Mouse (Mus musculus) heart, adult 18-20 months (tissue): ENCODE measurements around the gene Dtnb. TPM values are rescaled to one million over a fixed set of nuclear protein-coding genes. Genes with fewer than 3 reads are reported as not detected.
"Not testable (repeated sequence)": the region's sequence is repeated elsewhere in the genome, so short reads cannot be mapped to it uniquely, and the experiment has no call there.

Source experiments
- DNase-seq, 2 experiments: peaks; one replicate each; pipeline ENCODE4 v3.0.0; 2021 to 2022; ENCODE audit warnings: mixed read lengths in 1 of 2
- total RNA-seq, 2 experiments: library from RNA; stranded (reverse); gene quantifications; 2 replicates each; pipeline ENCODE4 v1.2.3; 2021

Dtnb gene
- total RNA-seq, 2 experiments from 2014 or later, result 7.9 to 9.1 TPM

DNA sequence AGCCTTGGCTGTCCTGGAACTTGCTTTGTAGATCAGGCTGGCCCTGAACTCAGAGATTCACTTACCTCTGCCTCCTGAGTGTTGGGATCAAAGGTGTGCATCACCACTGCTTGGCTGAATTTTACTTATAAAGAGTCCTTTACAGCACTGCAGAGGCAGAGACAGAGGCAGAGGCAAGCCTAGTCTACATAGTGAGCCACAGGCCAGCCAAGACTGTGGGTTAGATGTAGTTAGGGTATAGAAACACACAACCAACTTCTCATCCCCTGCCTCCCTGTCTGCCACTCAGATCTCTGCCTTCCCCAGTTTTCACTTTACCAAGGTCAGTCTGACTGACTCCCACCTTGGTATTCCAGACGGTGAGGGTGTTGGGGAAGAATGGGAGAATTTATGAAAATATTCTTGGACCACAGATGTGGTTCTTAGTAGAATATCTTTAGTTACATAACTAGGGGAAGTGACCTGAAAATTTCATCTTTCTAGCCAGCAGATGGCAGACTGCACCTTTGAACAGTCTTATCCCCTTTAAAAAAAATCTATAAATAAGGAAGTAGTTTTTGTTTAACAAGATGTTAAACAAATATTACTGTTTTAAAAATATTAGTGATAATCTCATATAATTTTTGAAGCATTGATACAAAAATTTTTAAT, 88.9 kb downstream of the Dtnb start:
- DNase-seq, result peak; percentile 21 to 35

DNA sequence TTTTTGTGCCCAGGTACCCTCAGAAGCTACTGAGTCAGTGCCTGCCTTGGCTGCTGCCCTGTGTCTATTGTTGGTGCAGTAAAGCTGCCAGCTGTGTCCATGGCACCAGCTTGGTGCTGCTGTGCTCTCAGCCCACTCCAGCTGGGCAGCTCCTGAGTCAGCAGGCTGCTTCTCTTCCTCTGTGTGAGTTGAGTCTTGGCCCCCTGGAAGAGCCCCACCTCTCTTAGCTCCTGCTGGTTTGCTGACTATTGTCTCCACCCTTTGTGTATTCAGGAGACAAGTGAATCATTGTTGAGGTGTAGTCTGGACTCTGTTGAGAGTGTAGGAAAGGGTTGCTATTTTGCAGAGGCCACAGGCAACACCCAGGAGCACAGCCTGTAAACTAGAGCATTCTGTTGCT, 90.5 kb downstream of the Dtnb start:
- DNase-seq, result peak; percentile 20 to 45

DNA sequence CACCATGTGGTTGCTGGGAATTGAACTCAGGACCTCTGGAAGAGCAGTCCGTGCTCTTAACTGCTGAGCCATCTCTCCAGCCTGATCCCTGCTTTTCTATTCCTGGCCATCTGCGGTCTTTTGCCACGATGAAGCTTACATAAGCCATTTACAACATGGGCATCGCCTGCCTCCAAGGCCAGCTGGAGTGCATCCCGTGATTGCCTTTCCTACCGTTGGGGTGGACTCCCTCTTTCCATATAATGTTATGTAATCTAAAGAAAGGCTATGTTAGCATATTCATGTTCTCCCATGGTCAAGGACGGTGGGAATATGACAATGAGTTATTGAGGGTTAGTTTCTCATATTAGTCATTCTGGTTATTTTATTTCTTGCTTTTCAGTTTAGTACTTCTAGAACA, 91.2 kb downstream of the Dtnb start:
- DNase-seq, result no peak

DNA sequence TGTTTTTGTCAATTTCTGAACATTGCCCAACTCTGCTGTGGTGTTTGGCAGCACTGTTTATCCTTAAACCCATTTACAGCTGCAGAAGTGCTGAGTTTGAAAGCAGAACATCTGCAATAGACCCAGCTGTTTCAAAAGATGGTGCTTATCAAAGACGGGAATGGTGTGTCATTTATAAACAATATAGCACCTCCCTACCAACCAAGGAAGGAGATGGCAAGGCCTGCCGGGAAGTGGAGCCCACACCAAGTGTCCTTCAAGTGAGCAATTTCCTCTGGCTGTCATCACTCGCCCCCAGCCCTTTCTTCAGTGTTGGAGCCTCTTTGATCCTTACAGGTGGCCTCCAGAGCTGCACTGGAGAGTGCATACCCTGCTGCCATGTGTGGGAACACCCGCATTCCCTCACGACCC, 97.8 kb downstream of the Dtnb start:
- DNase-seq, result peak in 1 of 2 experiments; percentile 11

DNA sequence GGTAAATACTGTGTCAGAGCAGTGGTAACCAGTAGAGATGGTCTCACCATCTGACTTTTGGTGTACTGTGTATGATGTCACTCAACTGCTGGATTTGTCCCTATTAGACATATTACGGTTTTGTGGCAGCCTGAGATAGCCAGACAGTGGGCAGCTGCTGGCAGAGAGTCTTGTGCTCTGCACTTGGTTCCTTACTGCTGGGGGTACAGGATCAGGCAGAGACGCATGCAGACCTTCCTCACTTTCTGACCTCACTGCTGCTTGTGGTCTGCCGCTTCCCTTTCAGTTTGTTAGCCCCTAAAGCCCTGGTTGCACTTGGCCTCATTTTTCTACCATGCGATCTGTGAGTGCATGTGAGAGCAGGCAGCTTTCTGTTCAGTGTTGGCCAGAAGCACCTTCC, 98.9 kb downstream of the Dtnb start:
- no peak for DNase-seq

DNA sequence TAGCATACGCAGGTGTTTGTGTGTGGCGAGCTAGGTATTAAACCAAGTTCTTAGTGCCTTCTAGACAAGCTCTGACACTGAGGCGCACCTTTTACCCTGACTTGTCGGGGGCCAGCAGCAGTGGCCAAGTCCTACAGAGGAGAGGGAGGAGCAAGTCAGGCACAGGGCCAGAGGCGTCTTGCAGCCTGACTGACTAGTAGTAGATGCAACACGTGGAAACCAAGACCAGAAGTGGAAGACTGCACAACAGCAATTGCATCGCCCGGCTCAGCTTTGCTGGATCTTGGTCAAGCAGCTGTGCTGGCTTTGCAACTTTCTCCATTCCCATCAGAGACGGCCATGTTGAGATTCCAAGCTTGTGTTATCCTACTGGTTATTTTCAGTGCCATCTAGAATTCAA, 100.6 kb downstream of the Dtnb start:
- DNase-seq, result no peak

DNA sequence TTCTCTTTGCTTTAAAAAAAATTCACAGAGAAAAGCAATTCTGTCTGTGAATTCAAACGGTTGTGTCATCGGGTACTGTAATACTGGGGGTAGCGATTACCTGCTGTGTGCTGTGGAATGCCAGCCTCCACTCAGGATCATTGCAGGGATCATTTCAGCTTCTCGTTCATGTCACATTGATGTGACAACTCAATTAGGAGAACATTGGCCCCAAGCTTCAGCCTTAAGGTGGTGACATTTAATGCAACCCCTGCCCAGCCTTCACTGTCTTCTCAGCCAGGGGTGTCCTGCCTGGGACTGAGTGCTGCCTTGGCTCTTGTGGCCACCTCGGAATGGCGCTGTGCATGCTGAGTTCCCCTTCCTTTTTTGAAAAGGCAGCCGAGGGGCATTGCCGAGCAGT, 101.7 kb downstream of the Dtnb start:
- no peak for DNase-seq

DNA sequence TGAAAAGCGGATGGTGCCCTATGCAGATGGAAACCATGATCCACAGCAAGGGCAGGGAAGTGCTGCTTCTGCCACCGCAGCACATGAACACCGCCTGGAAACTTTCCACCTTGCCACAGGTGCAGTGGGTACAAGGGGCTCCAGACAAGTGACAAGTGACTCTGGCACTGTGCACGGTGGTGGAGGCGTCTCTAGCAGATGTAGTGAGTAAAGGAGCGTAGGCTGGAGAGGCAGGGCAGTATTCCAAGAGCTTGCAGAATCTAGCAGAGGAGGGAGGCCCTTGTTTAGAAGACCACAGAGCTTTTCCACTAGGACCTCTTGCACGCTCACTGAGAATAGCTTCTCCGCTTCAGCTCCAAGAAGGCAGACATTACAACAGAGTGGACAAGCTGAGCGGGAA, 102.7 kb downstream of the Dtnb start:
- no peak for DNase-seq

DNA sequence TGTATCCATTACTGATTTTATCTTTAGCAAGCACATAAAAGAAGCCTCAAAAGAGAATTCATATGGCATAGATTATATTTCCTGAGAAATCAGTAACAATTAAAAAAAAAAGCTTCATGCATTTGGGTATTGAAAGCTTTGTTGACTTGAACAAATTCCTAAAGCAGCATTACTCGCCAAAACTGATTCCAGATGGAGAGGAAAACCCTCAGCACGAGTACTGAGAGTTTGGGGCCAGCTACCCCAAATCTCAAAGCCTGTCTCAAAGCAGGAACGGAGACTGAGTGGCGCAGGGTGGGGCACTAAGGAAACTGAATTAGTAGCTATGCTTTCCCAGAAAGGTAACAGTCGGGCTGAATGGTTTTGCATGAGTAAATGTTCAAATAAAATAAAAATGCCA, 108.5 kb downstream of the Dtnb start:
- DNase-seq, result no peak

DNA sequence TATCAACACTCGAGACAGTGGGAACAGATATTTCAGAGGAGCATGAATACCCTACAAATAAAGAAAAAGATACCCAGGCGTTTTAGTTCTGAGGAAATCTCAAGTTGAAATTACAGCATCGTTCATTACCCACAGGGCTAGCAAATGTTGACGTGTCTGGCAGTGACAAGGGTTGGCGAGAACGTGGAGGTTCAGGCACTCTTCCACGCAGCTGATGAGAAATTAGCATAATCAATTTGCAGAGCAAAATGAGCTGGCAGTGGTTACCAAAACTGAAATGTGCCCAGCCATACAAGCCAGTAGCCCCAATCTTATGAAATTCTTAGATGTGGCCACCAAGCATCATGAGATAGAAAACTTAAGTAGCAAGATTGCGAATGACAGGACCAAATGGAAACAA, 110.9 kb downstream of the Dtnb start:
- no peak for DNase-seq

DNA sequence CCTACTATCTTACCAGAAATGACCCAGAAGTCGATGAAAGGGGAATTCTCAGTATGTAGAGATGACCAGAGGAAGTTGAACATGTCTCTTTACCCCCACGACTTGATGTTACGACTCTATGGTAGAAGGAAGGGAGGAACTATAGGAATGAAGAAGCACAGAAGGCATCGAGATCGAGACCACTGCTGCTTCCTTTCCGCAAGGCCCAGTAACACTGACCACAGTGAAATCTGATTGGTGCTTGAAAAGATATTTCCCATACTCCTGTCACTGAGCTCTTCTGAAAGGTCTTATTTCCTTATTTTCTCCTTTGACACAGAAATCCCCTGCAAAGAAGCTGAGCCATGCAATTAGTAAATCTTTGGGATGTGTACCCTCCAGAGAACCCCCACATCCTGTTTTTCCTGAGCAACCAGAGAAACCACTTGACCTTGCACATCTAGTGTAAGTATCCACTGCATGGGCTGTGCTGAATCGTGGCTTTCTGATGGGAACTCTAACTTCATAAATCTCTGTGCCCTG, 114.3 kb downstream of the Dtnb start:
- DNase-seq, result peak in 1 of 2 experiments; percentile 30

DNA sequence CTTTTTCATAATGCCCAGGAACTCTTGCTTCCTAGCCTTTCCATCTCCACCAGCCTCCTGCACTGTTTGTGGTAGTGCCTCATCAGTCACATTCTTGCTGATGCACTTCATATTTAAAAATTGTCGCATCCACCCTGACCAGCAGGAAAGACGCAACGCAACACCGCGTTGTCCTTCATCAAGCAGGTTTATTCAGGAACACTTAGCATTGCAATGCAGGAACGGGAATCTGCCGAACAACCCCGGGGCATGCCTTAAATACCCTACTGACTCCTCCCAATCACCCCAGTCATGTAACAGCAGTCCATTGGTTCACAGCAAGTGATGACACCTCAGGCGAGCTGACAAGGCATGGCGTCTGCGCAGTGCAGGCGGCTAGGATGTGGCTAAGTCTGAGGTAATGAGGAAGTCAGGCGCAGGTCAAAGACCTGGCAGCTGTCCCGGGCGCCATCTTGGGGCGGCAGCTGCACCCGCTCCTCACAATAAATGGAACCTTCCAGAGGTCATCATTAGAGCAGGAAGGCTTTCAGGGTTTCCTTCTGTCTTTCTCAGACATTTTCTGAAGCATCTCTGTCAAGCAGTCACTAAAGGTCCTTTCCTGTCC, 118.8 kb downstream of the Dtnb start:
- not testable (repeated sequence) for DNase-seq

DNA sequence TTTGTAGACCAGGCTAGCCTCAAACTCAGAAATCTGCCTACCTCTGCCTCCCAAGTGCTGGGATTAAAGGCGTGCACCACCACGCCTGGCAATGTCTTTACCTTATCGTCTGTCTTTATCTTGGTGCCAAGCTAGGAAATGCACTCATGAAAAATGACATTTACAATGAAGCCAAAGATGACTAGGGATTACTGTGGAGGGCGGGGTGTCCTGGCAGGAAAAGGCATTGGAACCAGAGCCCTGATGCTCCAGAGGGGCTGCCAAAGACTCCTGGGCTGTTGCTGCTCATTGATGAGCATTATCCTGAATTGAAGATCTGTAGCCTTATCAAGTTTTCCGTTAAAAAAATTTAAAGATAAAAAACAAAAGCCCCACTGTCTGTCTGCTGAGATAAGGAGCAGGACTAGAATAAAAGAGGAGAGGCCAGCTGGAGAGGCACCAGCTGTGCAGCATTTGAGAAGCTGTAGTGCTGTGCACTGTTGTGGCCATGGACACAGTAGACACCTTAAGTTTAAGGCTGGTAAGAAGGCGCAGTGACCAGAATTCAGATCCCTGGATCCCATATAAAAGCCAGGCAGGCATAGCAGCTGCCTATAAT, 120.7 kb downstream of the Dtnb start:
- DNase-seq, result no peak

DNA sequence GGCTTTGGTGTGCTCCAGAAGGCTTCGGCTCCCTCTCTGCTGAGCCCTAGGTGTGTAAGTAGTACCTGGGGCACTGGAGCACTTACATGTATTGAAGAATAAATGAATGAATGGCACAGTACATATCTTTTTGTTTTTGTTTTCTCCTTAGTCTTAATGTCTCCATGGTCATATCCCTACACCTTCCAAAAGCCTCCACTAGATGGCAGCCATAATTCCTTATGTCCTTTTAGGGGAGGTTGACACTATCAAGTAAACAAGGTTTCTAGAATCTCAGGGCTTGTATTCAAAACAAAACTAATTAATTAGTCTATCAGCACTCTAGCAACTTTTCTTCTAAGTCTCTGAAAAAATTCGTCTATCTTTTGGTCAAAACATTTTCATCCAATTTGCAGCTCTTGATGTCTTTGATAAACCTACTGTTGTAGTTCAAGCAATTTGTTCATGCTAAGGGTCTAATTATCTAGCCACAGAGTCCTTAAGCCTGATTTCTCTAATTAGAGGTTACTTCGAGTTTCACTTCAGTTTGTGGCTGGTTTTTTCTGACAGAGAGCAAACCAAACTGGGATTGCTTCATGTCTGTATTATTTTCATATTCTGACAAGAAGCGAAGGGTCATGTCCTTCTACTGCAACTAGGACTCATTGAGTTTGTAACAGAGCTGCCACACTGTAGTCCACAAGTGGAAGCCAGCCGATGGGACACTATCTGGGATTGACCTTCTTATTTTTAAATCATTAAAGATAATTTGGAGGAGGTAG, 123.7 kb downstream of the Dtnb start:
- DNase-seq, result peak; percentile 48 to 68

DNA sequence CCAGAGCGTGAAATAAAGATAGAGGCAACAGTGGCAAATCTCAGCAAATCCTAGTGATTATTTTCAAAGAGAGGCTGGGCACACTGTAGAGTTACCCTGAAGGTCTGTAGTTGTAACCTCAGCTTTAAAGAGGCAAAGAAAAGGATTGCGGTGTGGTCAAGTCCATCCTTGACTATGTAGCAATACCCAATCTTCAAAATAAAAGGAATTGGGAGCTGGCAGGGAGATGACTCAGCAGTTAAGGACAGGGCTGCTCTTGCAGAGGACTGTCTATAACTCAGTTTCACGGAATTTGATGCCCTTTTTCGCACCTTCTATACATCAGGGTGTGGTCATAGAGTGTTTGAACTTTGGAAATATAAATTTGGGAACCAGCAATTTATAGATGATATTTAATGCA, 128.3 kb downstream of the Dtnb start:
- no peak for DNase-seq

DNA sequence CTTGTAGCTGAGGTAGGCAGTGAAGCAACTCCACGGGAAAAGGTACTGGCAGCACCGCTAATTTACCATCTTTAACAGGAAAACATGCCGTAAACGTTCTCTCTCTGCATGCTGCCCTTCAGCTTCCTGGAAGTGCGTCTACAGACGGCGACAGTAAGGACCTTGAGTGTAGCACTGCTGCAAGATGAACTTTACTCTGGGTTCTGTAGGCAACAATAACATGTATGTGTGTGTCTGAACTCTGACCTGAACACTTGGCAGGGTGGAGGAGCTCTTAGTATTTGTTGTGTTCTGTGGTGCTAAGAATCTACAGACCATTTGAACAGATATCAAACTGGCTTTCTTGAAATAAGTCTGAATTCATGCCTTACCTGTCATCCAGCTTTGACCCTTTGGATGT, 130.7 kb downstream of the Dtnb start:
- no peak for DNase-seq

DNA sequence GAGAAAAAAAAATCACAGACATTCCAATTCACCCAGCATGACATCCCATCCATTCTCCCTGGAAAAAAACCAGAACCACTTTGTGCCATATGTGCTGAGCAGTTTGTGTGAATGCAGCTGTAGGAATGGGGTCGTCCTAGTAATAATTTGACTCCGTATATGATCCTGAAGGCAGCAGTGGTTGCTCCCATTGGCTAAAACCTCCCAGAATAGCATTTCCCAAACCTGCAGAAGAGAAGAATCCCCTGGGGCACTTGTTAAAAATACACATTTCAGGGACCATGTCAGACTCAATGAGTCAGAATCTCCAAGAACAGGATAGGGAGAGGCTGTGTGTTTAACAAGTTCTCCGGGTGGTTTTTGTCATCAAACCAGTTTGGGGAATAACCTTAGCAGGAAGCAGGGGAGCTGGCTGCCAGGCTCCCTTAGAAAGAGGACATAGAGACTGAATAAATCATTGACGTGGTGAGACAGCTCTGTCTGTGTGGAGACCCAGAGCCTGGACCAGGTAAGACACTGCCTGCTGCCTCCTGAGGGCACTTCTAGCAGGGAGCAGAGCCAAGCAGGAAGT, 147.1 kb downstream of the Dtnb start:
- DNase-seq, result no peak

DNA sequence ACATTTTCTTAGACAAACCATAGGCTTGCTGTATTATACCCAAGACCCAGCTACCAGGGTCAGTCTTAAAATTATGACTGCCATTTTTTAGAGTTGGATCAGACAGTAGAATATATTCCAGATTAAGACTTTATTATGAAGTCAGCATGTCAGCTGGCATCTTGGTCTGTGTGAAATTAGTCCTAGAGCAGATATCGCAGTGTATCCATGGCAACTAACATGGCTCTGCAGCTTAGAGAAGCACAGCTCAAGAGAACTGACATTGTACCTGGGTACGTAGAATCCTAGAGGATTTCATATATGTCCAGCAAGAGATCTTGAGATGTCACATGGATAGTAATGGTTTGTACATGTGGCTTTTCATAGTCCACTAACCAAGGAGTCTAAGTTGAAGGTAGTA, 148.3 kb downstream of the Dtnb start:
- no peak for DNase-seq

DNA sequence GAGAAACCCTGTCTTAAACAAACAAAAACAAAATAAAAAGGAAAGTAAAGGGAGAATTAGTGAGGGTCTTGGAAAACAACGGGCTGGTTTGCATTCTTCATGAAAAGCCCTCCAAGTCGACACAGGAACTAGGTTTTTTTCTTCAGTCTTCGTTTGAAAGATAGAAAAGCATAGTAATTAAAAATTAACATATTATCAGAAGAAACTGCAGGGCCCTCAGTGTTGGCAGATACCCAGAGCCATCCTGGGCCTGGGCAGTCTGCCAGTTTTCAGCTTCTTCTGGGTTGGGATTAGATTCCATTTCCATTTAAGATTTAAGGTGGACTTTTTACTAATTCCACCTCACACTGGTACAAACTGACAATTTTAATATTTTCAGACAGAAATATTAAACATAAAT, 151.6 kb downstream of the Dtnb start:
- DNase-seq, result peak in 1 of 2 experiments; percentile 27

DNA sequence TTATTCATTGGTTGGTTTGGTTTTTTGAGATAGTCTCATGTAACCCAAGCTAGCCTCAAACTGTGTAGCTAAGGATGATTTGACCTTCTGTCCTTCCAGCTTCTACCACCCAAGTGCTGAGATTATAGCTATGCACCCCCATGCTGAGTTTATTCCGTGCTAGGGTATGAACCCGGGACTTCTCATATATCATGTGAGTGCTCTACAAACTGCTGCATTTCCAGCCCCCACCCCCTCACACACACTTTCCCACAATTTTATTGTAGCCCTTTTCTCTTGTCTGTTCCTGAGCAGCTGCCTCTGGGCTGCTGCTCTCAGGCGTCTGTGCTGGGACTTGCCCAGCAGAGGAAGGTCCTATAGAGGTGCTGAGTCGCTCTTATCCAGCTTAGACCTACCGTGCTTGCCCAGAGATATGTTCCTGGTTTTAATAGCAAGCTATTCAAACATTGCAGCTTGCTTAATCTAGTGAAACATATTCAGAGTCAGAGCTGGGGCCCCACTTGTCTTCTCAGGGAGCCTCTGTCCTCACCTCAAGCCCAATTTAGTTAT, 152.7 kb downstream of the Dtnb start:
- DNase-seq, result no peak

DNA sequence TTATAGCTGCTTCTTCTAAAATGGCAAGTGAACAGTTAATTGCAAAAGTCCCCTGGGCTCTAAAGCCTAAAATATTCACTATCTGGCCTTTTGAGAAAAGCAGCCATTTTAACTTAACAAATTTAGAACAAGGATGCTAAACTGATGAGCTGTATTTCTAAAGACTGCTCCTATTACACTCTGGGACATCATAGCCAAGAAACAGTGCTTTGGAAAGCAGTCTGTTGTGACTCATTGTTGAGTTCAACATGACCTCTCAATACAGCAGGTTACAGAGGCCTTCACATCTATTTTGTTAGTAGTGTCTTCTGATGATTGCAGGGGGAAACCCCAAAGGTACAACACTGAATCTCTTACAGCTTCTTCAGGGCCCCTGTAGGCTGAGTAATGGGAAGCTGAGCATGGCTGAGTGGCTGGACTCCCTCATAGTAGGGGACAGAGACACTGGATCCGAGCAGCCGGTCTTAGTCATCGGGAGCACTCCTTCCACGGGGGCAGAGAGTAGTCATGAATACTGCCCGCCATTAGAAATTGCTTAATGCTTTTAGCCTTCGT, 157.4 kb downstream of the Dtnb start:
- no peak for DNase-seq
